Mouse (Mus musculus): ENCODE measurements at regions not wholly inside any gene's neighbourhood (a gene's known extent, or its start where the extent isn't known, plus 50 kb on each side); places are given as distances from the start of the nearest gene placed in this dataset.

- WGBS, result 63% methylated on average over 5 of the region's 5 CpGs
- H3K9ac ChIP-seq, result no peak overlapping the region
- no peak overlapping the region for H3K4me2 ChIP-seq
- no peaks in the 10 kb centered on the region for H3K9me3 ChIP-seq
- no peaks in the 10 kb centered on the region for H3K36me3 ChIP-seq
- H3K4me1 ChIP-seq (replicated peaks), result peaks cover 8% of the 10 kb centered on the region
- H3K27ac ChIP-seq (replicated peaks), result no peak overlapping the region
- no peak overlapping the region for H3K4me3 ChIP-seq
- H3K27me3 ChIP-seq, result no peaks in the 10 kb centered on the region
- no peak for ATAC-seq (ENCODE audit: low FRiP score, low read depth)
Measured at GRCm38 (mm10) chr12:78059965-78060364, 134.1 kb upstream of the Gm6657 start.

DNA sequence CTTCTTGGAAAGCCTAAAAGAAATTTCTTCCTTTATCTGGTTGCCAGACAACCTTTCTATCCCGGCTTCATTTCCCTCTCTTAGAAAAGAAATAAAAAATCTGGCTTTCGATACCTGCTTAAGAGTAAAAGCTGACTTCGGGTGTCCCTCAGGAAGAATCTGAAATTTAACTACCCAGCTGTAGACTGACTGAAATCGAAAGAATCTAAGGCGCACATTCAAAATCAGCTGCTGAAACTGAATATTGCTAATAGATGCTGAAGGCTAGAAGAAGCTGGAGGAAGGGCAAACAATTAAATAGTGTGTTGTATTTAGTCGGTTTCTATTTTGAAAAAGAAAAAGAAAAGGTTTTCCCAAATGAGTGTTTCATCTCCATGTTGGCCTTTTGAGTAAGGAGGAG lies 128.0 kb upstream of the Gm6657 start:
- Histone ChIP-seq H3K4me2 (no peak overlapping the region), H3K4me1 (replicated peaks) (no peaks in the 10 kb centered on the region), H3K9ac (no peak overlapping the region), H3K9me3 (no peaks in the 10 kb centered on the region), H3K27me3 (no peaks in the 10 kb centered on the region), H3K27ac (replicated peaks) (no peak overlapping the region), H3K36me3 (no peaks in the 10 kb centered on the region), H3K4me3 (no peak overlapping the region)
- no peak for ATAC-seq (ENCODE audit: low FRiP score, low read depth)
- WGBS, result 63% methylated on average over 6 of the region's 6 CpGs

- no peak overlapping the region for H3K27ac ChIP-seq (replicated peaks)
- no peak overlapping the region for H3K9ac ChIP-seq
- no peaks in the 10 kb centered on the region for H3K9me3 ChIP-seq
- no peak overlapping the region for H3K4me3 ChIP-seq
- no peaks in the 10 kb centered on the region for H3K27me3 ChIP-seq
- H3K4me2 ChIP-seq, result no peak overlapping the region
- no peaks in the 10 kb centered on the region for H3K36me3 ChIP-seq
- ATAC-seq (ENCODE audit: low FRiP score, low read depth), result no peak
- 70% methylated on average over 9 of the region's 9 CpGs for WGBS
- H3K4me1 ChIP-seq (replicated peaks), result no peaks in the 10 kb centered on the region
Measured at GRCm38 (mm10) chr12:78072935-78073334, 121.1 kb upstream of the Gm6657 start.

DNA sequence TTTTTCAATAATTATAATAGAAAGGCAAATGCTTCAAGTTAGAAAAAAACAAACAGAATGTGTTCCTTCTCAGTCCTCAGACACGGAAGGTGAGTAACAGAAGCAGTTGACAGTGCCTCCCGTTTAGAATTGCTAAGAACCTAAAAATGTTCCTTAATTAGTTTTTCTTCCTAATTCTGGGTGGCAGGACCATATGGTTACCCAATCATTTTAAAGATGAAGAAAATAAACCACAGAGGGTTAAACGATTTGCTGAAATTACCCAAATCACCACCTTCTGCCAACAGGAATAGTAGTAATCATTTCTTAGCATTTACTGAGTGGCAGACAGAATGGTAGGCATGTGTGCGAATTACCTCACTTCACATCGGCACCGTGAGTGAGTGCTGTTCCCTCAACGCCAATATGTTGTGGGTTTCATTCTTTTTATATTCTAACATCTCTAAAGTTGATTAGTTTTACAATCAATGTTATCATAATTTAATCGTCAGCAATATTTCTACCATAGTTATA lies 119.7 kb upstream of the Gm6657 start:
- WGBS, result 92% methylated on average over 8 of the region's 8 CpGs

GRCm38 (mm10) chr12:78077285-78077684 lies 116.8 kb upstream of the Gm6657 start:
- Histone ChIP-seq H3K9ac (no peak overlapping the region), H3K9me3 (no peaks in the 10 kb centered on the region), H3K27me3 (no peaks in the 10 kb centered on the region), H3K4me2 (no peak overlapping the region), H3K27ac (replicated peaks) (no peak overlapping the region), H3K36me3 (no peaks in the 10 kb centered on the region), H3K4me3 (no peak overlapping the region), H3K4me1 (replicated peaks) (no peaks in the 10 kb centered on the region)
- WGBS, result 57% methylated on average over 5 of the region's 5 CpGs
- ATAC-seq (ENCODE audit: low FRiP score, low read depth), result no peak

More for the DNA sequence above, 119.7 kb upstream of the Gm6657 start:
- Histone ChIP-seq H3K9ac (no peak overlapping the region), H3K4me1 (replicated peaks) (no peaks in the 10 kb centered on the region), H3K27ac (replicated peaks) (no peak overlapping the region), H3K36me3 (no peaks in the 10 kb centered on the region), H3K27me3 (no peaks in the 10 kb centered on the region), H3K4me2 (no peak overlapping the region), H3K4me3 (no peak overlapping the region), H3K9me3 (no peaks in the 10 kb centered on the region)
- no peak for ATAC-seq (ENCODE audit: low FRiP score, low read depth)

- no peak overlapping the region for H3K4me2 ChIP-seq
- H3K36me3 ChIP-seq, result no peaks in the 10 kb centered on the region
- no peaks in the 10 kb centered on the region for H3K27me3 ChIP-seq
- no peaks in the 10 kb centered on the region for H3K4me1 ChIP-seq (replicated peaks)
- no peaks in the 10 kb centered on the region for H3K9me3 ChIP-seq
- H3K9ac ChIP-seq, result no peak overlapping the region
- 83% methylated on average over 1 of the region's 1 CpGs for WGBS
- ATAC-seq (ENCODE audit: low FRiP score, low read depth), result no peak
- H3K27ac ChIP-seq (replicated peaks), result no peak overlapping the region
- no peak overlapping the region for H3K4me3 ChIP-seq
Measured at GRCm38 (mm10) chr12:78082163-78082562, 111.9 kb upstream of the Gm6657 start.

DNA sequence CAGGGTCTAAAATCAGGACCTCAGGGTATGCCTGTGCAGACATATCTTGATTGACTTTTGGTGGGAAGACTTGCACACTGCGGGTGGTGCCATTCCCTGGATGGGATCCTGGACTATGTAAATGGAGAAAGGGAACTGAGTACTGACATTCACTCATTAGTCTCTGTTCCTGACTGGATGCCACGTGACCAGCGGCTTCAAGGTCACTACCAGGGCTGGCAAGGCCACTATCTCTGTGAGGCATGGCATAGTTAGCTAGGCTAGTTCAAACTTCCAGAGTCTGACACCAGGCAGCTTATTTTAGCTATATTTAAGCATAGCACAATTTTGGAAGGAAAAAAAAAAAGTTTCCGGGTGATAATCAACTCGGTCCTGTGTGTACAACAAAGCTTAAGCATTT lies 108.0 kb upstream of the Gm6657 start:
- WGBS, result 93% methylated on average over 5 of the region's 5 CpGs

DNA sequence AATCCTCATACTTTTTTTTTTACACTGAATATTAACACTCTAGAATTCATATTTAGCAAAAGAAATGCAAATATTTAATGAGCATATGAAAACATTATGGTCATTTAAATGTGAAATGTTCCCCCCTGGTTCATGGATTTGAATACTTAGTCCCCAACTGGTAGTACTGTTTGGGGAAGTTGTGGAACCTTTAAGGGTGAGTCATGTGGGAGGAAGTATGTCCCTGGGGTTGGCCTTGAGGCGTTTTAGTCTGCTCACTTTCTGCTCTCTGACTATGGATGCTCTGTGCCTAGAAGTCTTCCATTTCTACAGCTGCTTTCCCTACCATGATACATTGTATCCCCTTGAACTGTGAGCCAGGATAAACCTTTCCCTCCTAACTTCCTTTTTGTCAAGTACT lies 106.1 kb upstream of the Gm6657 start:
- Histone ChIP-seq H3K4me1 (replicated peaks) (peaks cover 4% of the 10 kb centered on the region; the same call in 1 of the 2 replicates), H3K4me3 (no peak overlapping the region), H3K9ac (no peak overlapping the region), H3K27ac (replicated peaks) (no peak overlapping the region), H3K4me2 (no peak overlapping the region), H3K36me3 (no peaks in the 10 kb centered on the region), H3K27me3 (no peaks in the 10 kb centered on the region), H3K9me3 (no peaks in the 10 kb centered on the region)
- 63% methylated on average over 1 of the region's 1 CpGs for WGBS
- ATAC-seq (ENCODE audit: low FRiP score, low read depth), result no peak

More for the DNA sequence above, 108.0 kb upstream of the Gm6657 start:
- no peak for ATAC-seq (ENCODE audit: low FRiP score, low read depth)
- H3K9ac ChIP-seq, result no peak overlapping the region
- no peak overlapping the region for H3K4me2 ChIP-seq
- H3K36me3 ChIP-seq, result no peaks in the 10 kb centered on the region
- H3K4me3 ChIP-seq, result no peak overlapping the region
- no peaks in the 10 kb centered on the region for H3K9me3 ChIP-seq
- H3K27me3 ChIP-seq, result no peaks in the 10 kb centered on the region
- H3K4me1 ChIP-seq (replicated peaks), result peaks cover 4% of the 10 kb centered on the region; the same call in 1 of the 2 replicates
- no peak overlapping the region for H3K27ac ChIP-seq (replicated peaks)

- WGBS, result 90% methylated on average over 4 of the region's 4 CpGs
- Histone ChIP-seq H3K27me3 (no peaks in the 10 kb centered on the region), H3K4me1 (replicated peaks) (peaks cover 13% of the 10 kb centered on the region), H3K4me3 (no peak overlapping the region), H3K27ac (replicated peaks) (no peak overlapping the region), H3K9ac (no peak overlapping the region), H3K9me3 (no peaks in the 10 kb centered on the region), H3K4me2 (no peak overlapping the region), H3K36me3 (no peaks in the 10 kb centered on the region)
- no peak for ATAC-seq (ENCODE audit: low FRiP score, low read depth)
Measured at GRCm38 (mm10) chr12:78094471-78094870, 99.6 kb upstream of the Gm6657 start.

GRCm38 (mm10) chr12:78095352-78095751 lies 98.7 kb upstream of the Gm6657 start:
- Histone ChIP-seq H3K9ac (no peak overlapping the region), H3K4me1 (replicated peaks) (peaks cover 16% of the 10 kb centered on the region), H3K36me3 (no peaks in the 10 kb centered on the region), H3K27ac (replicated peaks) (no peak overlapping the region), H3K4me2 (no peak overlapping the region), H3K27me3 (no peaks in the 10 kb centered on the region), H3K9me3 (no peaks in the 10 kb centered on the region), H3K4me3 (no peak overlapping the region)
- WGBS, result 70% methylated on average over 2 of the region's 2 CpGs
- ATAC-seq (ENCODE audit: low FRiP score, low read depth), result no peak

- no peak overlapping the region for H3K27ac ChIP-seq (replicated peaks)
- no peak overlapping the region for H3K9ac ChIP-seq
- peaks cover 16% of the 10 kb centered on the region for H3K4me1 ChIP-seq (replicated peaks)
- no peak overlapping the region for H3K4me3 ChIP-seq
- WGBS, result 88% methylated on average over 2 of the region's 2 CpGs
- ATAC-seq (ENCODE audit: low FRiP score, low read depth), result no peak
- no peaks in the 10 kb centered on the region for H3K9me3 ChIP-seq
- no peak overlapping the region for H3K4me2 ChIP-seq
- H3K27me3 ChIP-seq, result no peaks in the 10 kb centered on the region
- H3K36me3 ChIP-seq, result no peaks in the 10 kb centered on the region
Measured at GRCm38 (mm10) chr12:78095916-78096315, 98.1 kb upstream of the Gm6657 start.

DNA sequence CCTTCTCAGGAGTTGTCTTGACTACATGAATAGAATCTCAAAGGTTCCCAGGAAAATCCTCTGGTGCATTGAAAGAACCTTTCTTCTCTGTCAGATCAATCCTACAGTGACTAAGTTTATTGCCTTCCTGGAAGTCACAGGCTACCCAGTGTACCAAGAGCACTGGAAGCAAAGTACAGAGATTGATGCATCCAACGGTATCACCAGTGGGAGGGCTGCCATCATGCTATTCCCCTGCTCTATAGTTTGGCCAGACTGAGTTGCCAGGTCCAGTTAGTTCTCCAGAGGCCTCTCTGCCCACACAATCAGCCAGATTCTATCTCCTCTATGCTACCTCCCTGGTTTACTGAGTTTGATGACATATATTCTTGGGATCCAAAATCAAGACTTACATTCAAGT lies 96.9 kb upstream of the Gm6657 start:
- ATAC-seq (ENCODE audit: low FRiP score, low read depth), result 0 out of 2 replicates have a peak, but pooled peaks have one; percentile 57
- H3K27me3 ChIP-seq, result no peaks in the 10 kb centered on the region
- no peak overlapping the region for H3K4me3 ChIP-seq
- H3K27ac ChIP-seq (replicated peaks), result no peak overlapping the region
- H3K4me1 ChIP-seq (replicated peaks), result peaks cover 16% of the 10 kb centered on the region
- no peak overlapping the region for H3K9ac ChIP-seq
- 21% methylated on average over 1 of the region's 1 CpGs for WGBS
- H3K9me3 ChIP-seq, result no peaks in the 10 kb centered on the region
- no peaks in the 10 kb centered on the region for H3K36me3 ChIP-seq
- H3K4me2 ChIP-seq, result no peak overlapping the region

DNA sequence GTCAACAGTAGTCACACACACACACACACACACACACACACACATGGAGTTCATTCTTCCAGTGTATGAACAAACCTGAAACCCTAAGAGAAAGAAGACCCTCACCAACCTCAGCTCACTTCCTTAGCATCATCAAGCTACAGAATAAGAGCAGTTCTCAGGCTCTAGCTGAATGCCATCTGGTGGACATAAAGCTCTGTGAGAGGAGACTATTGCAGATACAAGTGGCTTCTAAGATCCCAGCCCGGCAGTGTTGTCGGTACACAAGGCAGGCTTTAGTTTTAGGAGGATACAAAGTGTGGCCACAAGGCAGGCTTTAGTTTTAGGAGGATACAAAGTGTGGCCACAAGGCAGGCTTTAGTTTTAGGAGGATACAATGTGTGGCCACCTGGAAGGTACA lies 96.3 kb upstream of the Gm6657 start:
- peaks cover 16% of the 10 kb centered on the region for H3K4me1 ChIP-seq (replicated peaks)
- no peaks in the 10 kb centered on the region for H3K36me3 ChIP-seq
- WGBS, result 86% methylated on average over 2 of the region's 2 CpGs
- H3K27me3 ChIP-seq, result no peaks in the 10 kb centered on the region
- no peak overlapping the region for H3K4me3 ChIP-seq
- H3K9me3 ChIP-seq, result no peaks in the 10 kb centered on the region
- H3K27ac ChIP-seq (replicated peaks), result no peak overlapping the region
- no peak for ATAC-seq (ENCODE audit: low FRiP score, low read depth)
- no peak overlapping the region for H3K9ac ChIP-seq
- no peak overlapping the region for H3K4me2 ChIP-seq
